Comparison of ENCODE assay signal across 8 mouse cellular contexts in the genomic region with DNA sequence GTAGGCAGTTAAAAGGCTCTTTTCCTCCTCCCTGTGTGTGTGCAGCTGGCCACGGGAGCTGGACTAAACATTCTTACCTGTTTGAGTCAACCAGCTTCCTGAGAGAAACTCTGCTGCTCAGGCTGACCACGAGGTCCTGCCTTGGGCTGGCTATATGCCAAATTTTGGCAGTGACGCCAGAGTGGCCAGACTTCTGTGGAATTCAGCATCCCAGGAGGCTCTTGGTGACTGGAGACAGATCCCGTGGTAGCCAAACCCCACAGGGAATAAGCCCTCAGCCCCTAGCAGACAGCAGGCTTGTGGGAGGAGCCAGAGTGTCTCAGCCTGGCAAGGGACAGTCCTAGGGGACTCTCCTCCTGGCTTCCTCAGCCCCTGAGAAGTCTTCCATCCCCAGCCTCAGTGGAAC. TPM values are rescaled to one million over a fixed set of nuclear protein-coding genes. Genes with fewer than 3 reads are reported as not detected.
DNase-seq lines count a peak whose midpoint lies in the region; ATAC-seq lines count a peak whose summit lies in the region.

No protein-coding gene starts in this region.

- H3K9me3 ChIP-seq in hindbrain, embryonic 11.5 days (ENCODE audit: control insufficient read depth, low read length): no peaks in the 10 kb centered on the region
- H3K9me3 ChIP-seq in hindbrain, embryonic 13.5 days: no peaks in the 10 kb centered on the region
- H3K9me3 ChIP-seq in heart, embryonic 14.5 days (ENCODE audit: control insufficient read depth, low read length): no peaks in the 10 kb centered on the region
- no peaks in the 10 kb centered on the region for H3K9me3 ChIP-seq in limb, embryonic 13.5 days
- no peaks in the 10 kb centered on the region for H3K9me3 ChIP-seq in stomach, embryonic 16.5 days (replicated peaks; ENCODE audit: control insufficient read depth, low read length)
- no peaks in the 10 kb centered on the region for H3K9me3 ChIP-seq in forebrain, embryonic 10.5 days

- WGBS in hindbrain, embryonic 11.5 days: 46% methylated on average over 4 of the region's 4 CpGs
- WGBS in hindbrain, embryonic 13.5 days: 22% methylated on average over 4 of the region's 4 CpGs
- 0% methylated on average over 4 of the region's 4 CpGs for WGBS in heart, embryonic 14.5 days
- 7% methylated on average over 4 of the region's 4 CpGs for WGBS in limb, embryonic 13.5 days
- 9% methylated on average over 4 of the region's 4 CpGs for WGBS in stomach, embryonic 16.5 days
- 36% methylated on average over 4 of the region's 4 CpGs for WGBS in forebrain, embryonic 10.5 days

- no peak overlapping the region for H3K27ac ChIP-seq in hindbrain, embryonic 11.5 days (ENCODE audit: low read depth, low read length)
- no peak overlapping the region for H3K27ac ChIP-seq in hindbrain, embryonic 13.5 days
- 0 out of 4 replicates have a peak overlapping the region, but pooled peaks of 1 of the 2 experiments have one; percentile 9 for H3K27ac ChIP-seq in heart, embryonic 14.5 days (replicated peaks in 1 of 2; ENCODE audit: control insufficient read depth in 1 of 2, insufficient read depth in 1 of 2, low read depth in 2 of 2, low read length in 2 of 2)
- no peak overlapping the region for H3K27ac ChIP-seq in limb, embryonic 13.5 days
- no peak overlapping the region for H3K27ac ChIP-seq in stomach, embryonic 16.5 days (ENCODE audit: low read length)
- no peak overlapping the region for H3K27ac ChIP-seq in forebrain, embryonic 10.5 days

- H3K4me2 ChIP-seq in hindbrain, embryonic 11.5 days (replicated peaks; ENCODE audit: low read depth, low read length): no peak overlapping the region
- H3K4me2 ChIP-seq in hindbrain, embryonic 13.5 days: no peak overlapping the region
- peak overlapping the region; percentile 14; the same call in 1 of the 2 replicates for H3K4me2 ChIP-seq in heart, embryonic 14.5 days (ENCODE audit: low read length)
- peak overlapping the region; percentile 14; the same call in 1 of the 2 replicates for H3K4me2 ChIP-seq in limb, embryonic 13.5 days (replicated peaks)
- H3K4me2 ChIP-seq in stomach, embryonic 16.5 days (ENCODE audit: low read depth, low read length): no peak overlapping the region

- no peak overlapping the region for H3K9ac ChIP-seq in hindbrain, embryonic 11.5 days (ENCODE audit: low read depth, low read length)
- H3K9ac ChIP-seq in hindbrain, embryonic 13.5 days: no peak overlapping the region
- H3K9ac ChIP-seq in heart, embryonic 14.5 days (ENCODE audit: low read length): no peak overlapping the region
- H3K9ac ChIP-seq in limb, embryonic 13.5 days: no peak overlapping the region
- peak overlapping the region; percentile 36; the same call in 1 of the 2 replicates for H3K9ac ChIP-seq in stomach, embryonic 16.5 days (ENCODE audit: low read length)

- H3K27me3 ChIP-seq in hindbrain, embryonic 11.5 days (ENCODE audit: control insufficient read depth, insufficient read depth, low read length): no peaks in the 10 kb centered on the region
- no peaks in the 10 kb centered on the region for H3K27me3 ChIP-seq in hindbrain, embryonic 13.5 days
- H3K27me3 ChIP-seq in heart, embryonic 14.5 days (ENCODE audit: control insufficient read depth, insufficient read depth, low read length): peaks cover 41% of the 10 kb centered on the region
- no peaks in the 10 kb centered on the region for H3K27me3 ChIP-seq in limb, embryonic 13.5 days
- no peaks in the 10 kb centered on the region for H3K27me3 ChIP-seq in stomach, embryonic 16.5 days (ENCODE audit: control insufficient read depth, insufficient read depth, low read length)
- H3K27me3 ChIP-seq in forebrain, embryonic 10.5 days (ENCODE audit: poor library complexity, severe bottlenecking): no peaks in the 10 kb centered on the region

- ATAC-seq in hindbrain, embryonic 11.5 days (ENCODE audit: low FRiP score): no peak
- no peak for ATAC-seq in hindbrain, embryonic 13.5 days (ENCODE audit: low FRiP score)
- ATAC-seq in heart, embryonic 14.5 days (ENCODE audit: insufficient number of reproducible peaks, insufficient read depth, low FRiP score, low read depth): no peak
- ATAC-seq in limb, embryonic 13.5 days (ENCODE audit: low FRiP score, low read depth): peak; percentile 37; the same call in 1 of the 2 replicates
- ATAC-seq in stomach, embryonic 16.5 days (ENCODE audit: insufficient read depth, low FRiP score): no peak; the same call in 1 of the 2 replicates

- no peak overlapping the region for H3K4me3 ChIP-seq in hindbrain, embryonic 11.5 days (ENCODE audit: low read depth, low read length)
- no peak overlapping the region for H3K4me3 ChIP-seq in hindbrain, embryonic 13.5 days
- no peak overlapping the region for H3K4me3 ChIP-seq in heart, embryonic 14.5 days (ENCODE audit: control insufficient read depth in 1 of 2, insufficient read depth in 1 of 2, low read depth in 1 of 2, low read length in 2 of 2)
- H3K4me3 ChIP-seq in limb, embryonic 13.5 days: no peak overlapping the region
- H3K4me3 ChIP-seq in stomach, embryonic 16.5 days (replicated peaks; ENCODE audit: low read length): no peak overlapping the region
- H3K4me3 ChIP-seq in forebrain, embryonic 10.5 days: no peak overlapping the region

- DNase-seq in hindbrain, embryonic 11.5 days (ENCODE audit: low spot score): peak; percentile 13
- DNase-seq in cerebellum, adult 8-10 months: peak; percentile 41
- no peak for DNase-seq in spleen, adult 18-20 months
- no peak for DNase-seq in forebrain, embryonic 10.5 days (ENCODE audit: extremely low spot score, low spot score)

- no peaks in the 10 kb centered on the region for H3K36me3 ChIP-seq in hindbrain, embryonic 11.5 days (ENCODE audit: control insufficient read depth, insufficient read depth, low read length)
- H3K36me3 ChIP-seq in hindbrain, embryonic 13.5 days: peaks cover 6% of the 10 kb centered on the region; the same call in 1 of the 2 replicates
- no peaks in the 10 kb centered on the region for H3K36me3 ChIP-seq in heart, embryonic 14.5 days (ENCODE audit: control insufficient read depth, insufficient read depth, low read length)
- no peaks in the 10 kb centered on the region for H3K36me3 ChIP-seq in limb, embryonic 13.5 days
- H3K36me3 ChIP-seq in stomach, embryonic 16.5 days (ENCODE audit: control insufficient read depth, insufficient read depth, low read length): no peaks in the 10 kb centered on the region
- no peaks in the 10 kb centered on the region for H3K36me3 ChIP-seq in forebrain, embryonic 10.5 days (replicated peaks)

- H3K4me1 ChIP-seq in hindbrain, embryonic 11.5 days (replicated peaks; ENCODE audit: control insufficient read depth, insufficient read depth, low read length): no peaks in the 10 kb centered on the region
- peaks cover 14% of the 10 kb centered on the region for H3K4me1 ChIP-seq in hindbrain, embryonic 13.5 days (replicated peaks)
- peaks cover 15 to 23% of the 10 kb centered on the region in 2 experiments; a peak in 3 of 4 replicates for H3K4me1 ChIP-seq in heart, embryonic 14.5 days (ENCODE audit: control insufficient read depth in 2 of 2, insufficient read depth in 2 of 2, low read length in 2 of 2)
- H3K4me1 ChIP-seq in limb, embryonic 13.5 days: peaks cover 14% of the 10 kb centered on the region
- peaks cover 9% of the 10 kb centered on the region; the same call in 1 of the 2 replicates for H3K4me1 ChIP-seq in stomach, embryonic 16.5 days (ENCODE audit: control insufficient read depth, insufficient read depth, low read length)
- H3K4me1 ChIP-seq in forebrain, embryonic 10.5 days: peaks cover 8% of the 10 kb centered on the region

RNA-seq across cellular contexts. Expression of gene Timp4, which starts 19.9 kb away (rescaled TPM):
- 0.20 and 0.57 TPM in 2 replicates for polyA plus RNA-seq in hindbrain, embryonic 11.5 days (2014; fragmentation: Nextera tagmentation; extraction: Ambion mirVana)
- 9.1 and 11.8 TPM in 2 replicates for polyA plus RNA-seq in hindbrain, embryonic 13.5 days (2015; fragmentation: Nextera tagmentation; extraction: Ambion mirVana)
- polyA plus RNA-seq in heart, embryonic 14.5 days (2014; fragmentation: Nextera tagmentation; extraction: Ambion mirVana): 0.23 and 0.43 TPM in 2 replicates
- polyA plus RNA-seq in limb, embryonic 13.5 days (2015; fragmentation: Nextera tagmentation; extraction: Ambion mirVana): 0.59 and 0.72 TPM in 2 replicates
- 1.1 and 1.4 TPM in 2 replicates for polyA plus RNA-seq in stomach, embryonic 16.5 days (2015; fragmentation: Nextera tagmentation; extraction: Ambion mirVana)
- 0.15 and 0.16 TPM in 2 replicates for polyA plus RNA-seq in forebrain, embryonic 10.5 days (2016; fragmentation: Nextera tagmentation; extraction: Ambion mirVana)

RNA-seq across cellular contexts. Expression of gene Gm17482, which starts 44.7 kb away (rescaled TPM):
- polyA plus RNA-seq in hindbrain, embryonic 11.5 days (2014; fragmentation: Nextera tagmentation; extraction: Ambion mirVana): not detected in 2 replicates
- polyA plus RNA-seq in hindbrain, embryonic 13.5 days (2015; fragmentation: Nextera tagmentation; extraction: Ambion mirVana): not detected in 2 replicates
- polyA plus RNA-seq in heart, embryonic 14.5 days (2014; fragmentation: Nextera tagmentation; extraction: Ambion mirVana): not detected in 2 replicates
- polyA plus RNA-seq in limb, embryonic 13.5 days (2015; fragmentation: Nextera tagmentation; extraction: Ambion mirVana): not detected in 2 replicates
- polyA plus RNA-seq in stomach, embryonic 16.5 days (2015; fragmentation: Nextera tagmentation; extraction: Ambion mirVana): not detected in 2 replicates
- polyA plus RNA-seq in forebrain, embryonic 10.5 days (2016; fragmentation: Nextera tagmentation; extraction: Ambion mirVana): not detected in 2 replicates

Comparison
In these comparisons a context has a peak if more than half of its experiments do, and no peak if none do; other contexts are left out.
1. DNase-seq: peak in hindbrain, embryonic 11.5 days (single experiment) and cerebellum, adult 8-10 months (single experiment); none in spleen, adult 18-20 months (0 of 2) and forebrain, embryonic 10.5 days (single experiment).
2. H3K4me2 ChIP-seq: peak in heart, embryonic 14.5 days (single experiment) and limb, embryonic 13.5 days (single experiment); none in hindbrain, embryonic 11.5 days (single experiment), hindbrain, embryonic 13.5 days (single experiment) and stomach, embryonic 16.5 days (single experiment).